Mouse (Mus musculus) lung, adult 2 months (tissue): ENCODE data around the gene Il1f8.
A peak's percentile ranks its signal among the peaks of the same experiment; 100 is the strongest.

ENCODE experiments used
- CTCF ChIP-seq: fragments of 200-500 bp; IDR thresholded peaks from 2 replicates; pipeline ENCODE4 v1.5.1; 2011; ENCODE audit warnings: mild to moderate bottlenecking, low read length, control low read depth; ENCODE audit not compliant: insufficient read depth
- POLR2A ChIP-seq: fragments of 200-500 bp; IDR thresholded peaks from 2 replicates; pipeline ENCODE4 v1.6.1; 2011; ENCODE audit warnings: low read depth, mild to moderate bottlenecking, control low read depth, low read length, borderline replicate concordance; ENCODE audit errors: extremely low read depth

GRCm38 (mm10) chr2:24188189-24188588, 35.2 kb downstream of the Il1f8 start:
- TF ChIP-seq CTCF (0 out of 2 replicates have a peak, but pooled peaks have one; percentile 9), POLR2A (no peak)
